In the genomic region with DNA sequence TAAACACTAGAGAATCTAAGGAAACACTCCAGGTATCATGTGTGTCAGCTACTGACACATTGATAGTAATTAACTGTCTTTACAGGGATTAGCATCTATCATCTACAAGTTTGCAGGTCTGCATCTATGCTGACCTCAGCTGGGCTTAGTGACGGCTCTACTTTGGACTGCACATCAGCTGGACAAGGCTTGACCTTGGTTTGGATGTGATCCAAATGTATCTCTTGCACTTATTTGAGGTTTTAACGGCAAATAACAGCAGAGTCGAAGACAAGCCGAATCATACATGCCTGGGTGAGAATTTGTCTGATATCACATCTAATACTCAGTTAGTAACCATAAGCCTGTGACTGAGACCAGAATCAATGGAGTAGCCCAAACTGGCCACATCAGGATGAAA, we compare ENCODE assay signal across 28 mouse cellular contexts.
DNase-seq lines count a peak whose midpoint lies in the region; ATAC-seq lines count a peak whose summit lies in the region.
"Had no signal": no experiment of that assay in that cellular context is flagged by ENCODE, and none has a peak within 500 bp of the region (broad histone marks: within the 10 kb centered on the region; RNA-seq: fewer than 3 reads in every experiment).

No protein-coding gene starts in this region.

- H3K9ac ChIP-seq in hindbrain, embryonic 15.5 days, result no peak overlapping the region
- no peak overlapping the region for H3K9ac ChIP-seq in hindbrain, embryonic 11.5 days (ENCODE audit: low read depth, low read length)
- H3K9ac ChIP-seq in midbrain, embryonic 12.5 days (replicated peaks), result no peak overlapping the region
- no peak overlapping the region for H3K9ac ChIP-seq in midbrain, embryonic 14.5 days (replicated peaks; ENCODE audit: low read length)
- H3K9ac ChIP-seq: embryonic facial prominence, embryonic 15.5 days; heart, embryonic 15.5 days; hindbrain, embryonic 14.5 days; intestine, embryonic 15.5 days; liver, embryonic 12.5 days; liver, postnatal 0 days; neural tube, embryonic 12.5 days had no signal

- H3K36me3 ChIP-seq in hindbrain, embryonic 15.5 days, result no peaks in the 10 kb centered on the region
- H3K36me3 ChIP-seq in hindbrain, embryonic 11.5 days (ENCODE audit: control insufficient read depth, insufficient read depth, low read length), result no peaks in the 10 kb centered on the region
- no peaks in the 10 kb centered on the region for H3K36me3 ChIP-seq in midbrain, embryonic 12.5 days
- H3K36me3 ChIP-seq in midbrain, embryonic 14.5 days (ENCODE audit: control insufficient read depth, insufficient read depth, low read length), result no peaks in the 10 kb centered on the region
- H3K36me3 ChIP-seq: embryonic facial prominence, embryonic 15.5 days; heart, embryonic 10.5 days; heart, embryonic 15.5 days; intestine, embryonic 15.5 days; liver, embryonic 12.5 days; neural tube, embryonic 12.5 days had no signal

- H3K9me3 ChIP-seq in hindbrain, embryonic 15.5 days, result no peaks in the 10 kb centered on the region
- H3K9me3 ChIP-seq in hindbrain, embryonic 11.5 days (ENCODE audit: control insufficient read depth, low read length), result no peaks in the 10 kb centered on the region
- H3K9me3 ChIP-seq in midbrain, embryonic 12.5 days, result no peaks in the 10 kb centered on the region
- no peaks in the 10 kb centered on the region for H3K9me3 ChIP-seq in midbrain, embryonic 14.5 days (ENCODE audit: control insufficient read depth, low read length)
- H3K9me3 ChIP-seq: embryonic facial prominence, embryonic 15.5 days; heart, embryonic 10.5 days; heart, embryonic 15.5 days; intestine, embryonic 15.5 days; liver, embryonic 12.5 days; neural tube, embryonic 12.5 days had no signal

- 66% methylated on average over 4 of the region's 4 CpGs for WGBS in hindbrain, embryonic 15.5 days
- 93% methylated on average over 4 of the region's 4 CpGs for WGBS in hindbrain, embryonic 11.5 days
- 86% methylated on average over 4 of the region's 4 CpGs for WGBS in midbrain, embryonic 12.5 days
- 81% methylated on average over 4 of the region's 4 CpGs for WGBS in midbrain, embryonic 14.5 days

- H3K27me3 ChIP-seq in hindbrain, embryonic 15.5 days, result no peaks in the 10 kb centered on the region
- no peaks in the 10 kb centered on the region for H3K27me3 ChIP-seq in hindbrain, embryonic 11.5 days (ENCODE audit: control insufficient read depth, insufficient read depth, low read length)
- no peaks in the 10 kb centered on the region for H3K27me3 ChIP-seq in midbrain, embryonic 12.5 days
- H3K27me3 ChIP-seq in midbrain, embryonic 14.5 days (ENCODE audit: control insufficient read depth, insufficient read depth, low read length), result no peaks in the 10 kb centered on the region
- H3K27me3 ChIP-seq: embryonic facial prominence, embryonic 15.5 days; heart, embryonic 15.5 days; intestine, embryonic 15.5 days; liver, embryonic 12.5 days; neural tube, embryonic 12.5 days had no signal

- no peak for ATAC-seq in cerebellum, adult (ENCODE audit: insufficient number of reproducible peaks, low FRiP score, low TSS enrichment)
- ATAC-seq in hindbrain, embryonic 15.5 days (ENCODE audit: low FRiP score, low read depth), result no peak
- no peak for ATAC-seq in hindbrain, embryonic 11.5 days (ENCODE audit: low FRiP score)
- ATAC-seq in midbrain, embryonic 12.5 days (ENCODE audit: low FRiP score, low read depth), result 0 out of 2 replicates have a peak, but pooled peaks have one; percentile 19
- no peak for ATAC-seq in midbrain, embryonic 14.5 days (ENCODE audit: low FRiP score, low TSS enrichment)
- ATAC-seq: intestine, embryonic 15.5 days; liver, embryonic 12.5 days; liver, postnatal 0 days; midbrain, embryonic 16.5 days had no signal

- peak overlapping the region; percentile 72; the same call in 1 of the 2 replicates for H3K27ac ChIP-seq in hindbrain, embryonic 15.5 days (replicated peaks)
- H3K27ac ChIP-seq in hindbrain, embryonic 11.5 days (ENCODE audit: low read depth, low read length), result no peak overlapping the region
- no peak overlapping the region for H3K27ac ChIP-seq in midbrain, embryonic 12.5 days (replicated peaks)
- H3K27ac ChIP-seq in midbrain, embryonic 14.5 days (replicated peaks; ENCODE audit: low read depth, low read length), result no peak overlapping the region
- H3K27ac ChIP-seq: embryonic facial prominence, embryonic 15.5 days; heart, embryonic 10.5 days; heart, embryonic 15.5 days; hindbrain, embryonic 14.5 days; intestine, embryonic 15.5 days; liver, embryonic 12.5 days; macrophage; neural tube, embryonic 12.5 days had no signal

- no peak overlapping the region for H3K4me2 ChIP-seq in hindbrain, embryonic 15.5 days
- H3K4me2 ChIP-seq in hindbrain, embryonic 11.5 days (replicated peaks; ENCODE audit: low read depth, low read length), result no peak overlapping the region
- no peak overlapping the region for H3K4me2 ChIP-seq in midbrain, embryonic 12.5 days (replicated peaks)
- no peak overlapping the region for H3K4me2 ChIP-seq in midbrain, embryonic 14.5 days (ENCODE audit: low read length)
- H3K4me2 ChIP-seq: embryonic facial prominence, embryonic 15.5 days; heart, embryonic 15.5 days; hindbrain, embryonic 14.5 days; intestine, embryonic 15.5 days; liver, embryonic 12.5 days; neural tube, embryonic 12.5 days had no signal

- H3K4me3 ChIP-seq in hindbrain, embryonic 15.5 days, result no peak overlapping the region
- no peak overlapping the region for H3K4me3 ChIP-seq in hindbrain, embryonic 11.5 days (ENCODE audit: low read depth, low read length)
- H3K4me3 ChIP-seq in midbrain, embryonic 12.5 days, result no peak overlapping the region
- no peak overlapping the region for H3K4me3 ChIP-seq in midbrain, embryonic 14.5 days (replicated peaks; ENCODE audit: low read depth, low read length)
- H3K4me3 ChIP-seq: embryonic facial prominence, embryonic 15.5 days; heart, embryonic 10.5 days; heart, embryonic 15.5 days; intestine, embryonic 15.5 days; liver, embryonic 12.5 days; myocyte; neural tube, embryonic 12.5 days had no signal

- peak; percentile 23 to 52 for DNase-seq in cerebellum, postnatal 14 days
- DNase-seq in hindbrain, embryonic 11.5 days (ENCODE audit: low spot score), result no peak
- DNase-seq in midbrain, embryonic 14.5 days, result no peak
- no peak for DNase-seq in urinary bladder, postnatal 4 days (ENCODE audit: low spot score in 2 of 2)
- DNase-seq: adrenal gland, postnatal 25 days; B cell, adult 2 months; gastrocnemius, postnatal 25 days; heart, adult 11 months; kidney, adult 2 months; kidney, postnatal 36 days; liver, postnatal 0 days; lung, postnatal 10 days; right cerebral cortex, adult 18-20 months; spleen, adult 18-20 months; thymus, postnatal 14 days had no signal

- no peaks in the 10 kb centered on the region for H3K4me1 ChIP-seq in hindbrain, embryonic 15.5 days (replicated peaks)
- H3K4me1 ChIP-seq in hindbrain, embryonic 11.5 days (replicated peaks; ENCODE audit: control insufficient read depth, insufficient read depth, low read length), result no peaks in the 10 kb centered on the region
- H3K4me1 ChIP-seq in midbrain, embryonic 12.5 days, result no peaks in the 10 kb centered on the region
- H3K4me1 ChIP-seq in midbrain, embryonic 14.5 days (ENCODE audit: control insufficient read depth, insufficient read depth, low read length), result no peaks in the 10 kb centered on the region
- H3K4me1 ChIP-seq: embryonic facial prominence, embryonic 15.5 days; heart, embryonic 10.5 days; heart, embryonic 15.5 days; intestine, embryonic 15.5 days; liver, embryonic 12.5 days; neural tube, embryonic 12.5 days had no signal

Comparison
In these comparisons a context has a peak if more than half of its experiments do, and no peak if none do; other contexts are left out.
1. DNase-seq: peak in cerebellum, postnatal 14 days (2 of 2); none in hindbrain, embryonic 11.5 days (single experiment), midbrain, embryonic 14.5 days (single experiment) and urinary bladder, postnatal 4 days (0 of 2).